Mouse (Mus musculus): ENCODE measurements around the gene Ppara. TPM values are rescaled to one million over a fixed set of nuclear protein-coding genes. Genes with fewer than 3 reads are reported as not detected.

Gene Ppara
- polyA plus RNA-seq, 1 experiment from 2014 or later = 0.92 TPM

GRCm38 (mm10) chr15:85754033-85754650 lies 19.4 kb downstream of the Ppara start:
- DNase-seq (ENCODE audit: low spot score, missing footprints) = peak; percentile 19
- no peak overlapping the region for H3K4me3 ChIP-seq (ENCODE audit: low read depth, low read length)
- peaks cover 8% of the 10 kb centered on the region; the same call in 1 of the 2 replicates for H3K9me3 ChIP-seq (ENCODE audit: control insufficient read depth, low read length)
- WGBS = 85% methylated on average over 1 of the region's 1 CpGs
- no peaks in the 10 kb centered on the region for H3K4me1 ChIP-seq (ENCODE audit: control insufficient read depth, insufficient read depth, low read length)
- no peak overlapping the region for H3K9ac ChIP-seq (ENCODE audit: low read length)
- no peak overlapping the region for H3K4me2 ChIP-seq
- no peak for ATAC-seq (ENCODE audit: low FRiP score)
- H3K27ac ChIP-seq (ENCODE audit: low read depth, low read length) = no peak overlapping the region
- no peaks in the 10 kb centered on the region for H3K36me3 ChIP-seq (ENCODE audit: control insufficient read depth, insufficient read depth, low read length)
- H3K27me3 ChIP-seq (ENCODE audit: control insufficient read depth, insufficient read depth, low read length) = no peaks in the 10 kb centered on the region

- WGBS = 81% methylated on average over 6 of the region's 6 CpGs
- ATAC-seq (ENCODE audit: low FRiP score) = no peak
Measured at GRCm38 (mm10) chr15:85755214-85755613, 20.4 kb downstream of the Ppara start.

GRCm38 (mm10) chr15:85756611-85757010 lies 21.8 kb downstream of the Ppara start:
- ATAC-seq (ENCODE audit: low FRiP score) (no peak), DNase-seq (ENCODE audit: low spot score, missing footprints) (no peak)
- no peaks in the 10 kb centered on the region for H3K36me3 ChIP-seq (ENCODE audit: control insufficient read depth, insufficient read depth, low read length)
- no peak overlapping the region for H3K27ac ChIP-seq (ENCODE audit: low read depth, low read length)
- no peak overlapping the region for H3K4me3 ChIP-seq (ENCODE audit: low read depth, low read length)
- no peak overlapping the region for H3K4me2 ChIP-seq
- H3K4me1 ChIP-seq (ENCODE audit: control insufficient read depth, insufficient read depth, low read length) = no peaks in the 10 kb centered on the region
- WGBS = 91% methylated on average over 7 of the region's 7 CpGs
- peaks cover 9% of the 10 kb centered on the region; the same call in 1 of the 2 replicates for H3K9me3 ChIP-seq (ENCODE audit: control insufficient read depth, low read length)
- H3K27me3 ChIP-seq (ENCODE audit: control insufficient read depth, insufficient read depth, low read length) = no peaks in the 10 kb centered on the region
- no peak overlapping the region for H3K9ac ChIP-seq (ENCODE audit: low read length)

More at GRCm38 (mm10) chr15:85755214-85755613, 20.4 kb downstream of the Ppara start:
- no peak overlapping the region for H3K4me3 ChIP-seq (ENCODE audit: low read depth, low read length)
- peaks cover 9% of the 10 kb centered on the region; the same call in 1 of the 2 replicates for H3K9me3 ChIP-seq (ENCODE audit: control insufficient read depth, low read length)
- H3K4me1 ChIP-seq (ENCODE audit: control insufficient read depth, insufficient read depth, low read length) = no peaks in the 10 kb centered on the region
- H3K36me3 ChIP-seq (ENCODE audit: control insufficient read depth, insufficient read depth, low read length) = no peaks in the 10 kb centered on the region
- DNase-seq (ENCODE audit: low spot score, missing footprints) = no peak
- no peak overlapping the region for H3K4me2 ChIP-seq
- H3K27ac ChIP-seq (ENCODE audit: low read depth, low read length) = no peak overlapping the region
- H3K9ac ChIP-seq (ENCODE audit: low read length) = no peak overlapping the region
- H3K27me3 ChIP-seq (ENCODE audit: control insufficient read depth, insufficient read depth, low read length) = no peaks in the 10 kb centered on the region

- no peak overlapping the region for H3K4me3 ChIP-seq (ENCODE audit: low read depth, low read length)
- no peak overlapping the region for H3K9ac ChIP-seq (ENCODE audit: low read length)
- peaks cover 9% of the 10 kb centered on the region; the same call in 1 of the 2 replicates for H3K9me3 ChIP-seq (ENCODE audit: control insufficient read depth, low read length)
- no peak overlapping the region for H3K27ac ChIP-seq (ENCODE audit: low read depth, low read length)
- no peaks in the 10 kb centered on the region for H3K4me1 ChIP-seq (ENCODE audit: control insufficient read depth, insufficient read depth, low read length)
- no peak overlapping the region for H3K4me2 ChIP-seq
- WGBS = 94% methylated on average over 3 of the region's 3 CpGs
- H3K27me3 ChIP-seq (ENCODE audit: control insufficient read depth, insufficient read depth, low read length) = no peaks in the 10 kb centered on the region
- DNase-seq (ENCODE audit: low spot score, missing footprints) (no peak), ATAC-seq (ENCODE audit: low FRiP score) (no peak)
- H3K36me3 ChIP-seq (ENCODE audit: control insufficient read depth, insufficient read depth, low read length) = no peaks in the 10 kb centered on the region
Measured at GRCm38 (mm10) chr15:85757768-85758167, 23.0 kb downstream of the Ppara start.

- H3K4me1 ChIP-seq (ENCODE audit: control insufficient read depth, insufficient read depth, low read length) = no peaks in the 10 kb centered on the region
- no peak overlapping the region for H3K9ac ChIP-seq (ENCODE audit: low read length)
- no peak overlapping the region for H3K4me2 ChIP-seq
- H3K36me3 ChIP-seq (ENCODE audit: control insufficient read depth, insufficient read depth, low read length) = no peaks in the 10 kb centered on the region
- ATAC-seq (ENCODE audit: low FRiP score) = no peak
- WGBS = 76% methylated on average over 4 of the region's 4 CpGs
- no peak overlapping the region for H3K27ac ChIP-seq (ENCODE audit: low read depth, low read length)
- H3K9me3 ChIP-seq (ENCODE audit: control insufficient read depth, low read length) = peaks cover 4% of the 10 kb centered on the region; the same call in 1 of the 2 replicates
- no peaks in the 10 kb centered on the region for H3K27me3 ChIP-seq (ENCODE audit: control insufficient read depth, insufficient read depth, low read length)
- H3K4me3 ChIP-seq (ENCODE audit: low read depth, low read length) = no peak overlapping the region
- DNase-seq (ENCODE audit: low spot score, missing footprints) = no peak
Measured at GRCm38 (mm10) chr15:85762761-85763160, 28.0 kb downstream of the Ppara start.

GRCm38 (mm10) chr15:85765022-85765421 lies 30.2 kb downstream of the Ppara start:
- Histone ChIP-seq H3K9me3 (ENCODE audit: control insufficient read depth, low read length) (no peaks in the 10 kb centered on the region), H3K9ac (ENCODE audit: low read length) (no peak overlapping the region), H3K4me3 (ENCODE audit: low read depth, low read length) (no peak overlapping the region), H3K4me2 (no peak overlapping the region), H3K27me3 (ENCODE audit: control insufficient read depth, insufficient read depth, low read length) (no peaks in the 10 kb centered on the region), H3K36me3 (ENCODE audit: control insufficient read depth, insufficient read depth, low read length) (no peaks in the 10 kb centered on the region), H3K4me1 (ENCODE audit: control insufficient read depth, insufficient read depth, low read length) (no peaks in the 10 kb centered on the region), H3K27ac (ENCODE audit: low read depth, low read length) (no peak overlapping the region)
- ATAC-seq (ENCODE audit: low FRiP score) (no peak), DNase-seq (ENCODE audit: low spot score, missing footprints) (no peak)
- 48% methylated on average over 3 of the region's 3 CpGs for WGBS

- H3K4me2 ChIP-seq = no peak overlapping the region
- no peak overlapping the region for H3K4me3 ChIP-seq (ENCODE audit: low read depth, low read length)
- H3K27me3 ChIP-seq (ENCODE audit: control insufficient read depth, insufficient read depth, low read length) = no peaks in the 10 kb centered on the region
- no peak overlapping the region for H3K9ac ChIP-seq (ENCODE audit: low read length)
- ATAC-seq (ENCODE audit: low FRiP score) = no peak
- no peaks in the 10 kb centered on the region for H3K36me3 ChIP-seq (ENCODE audit: control insufficient read depth, insufficient read depth, low read length)
- H3K4me1 ChIP-seq (ENCODE audit: control insufficient read depth, insufficient read depth, low read length) = no peaks in the 10 kb centered on the region
- WGBS = 89% methylated on average over 5 of the region's 5 CpGs
- H3K27ac ChIP-seq (ENCODE audit: low read depth, low read length) = no peak overlapping the region
- DNase-seq (ENCODE audit: low spot score, missing footprints) = no peak
- H3K9me3 ChIP-seq (ENCODE audit: control insufficient read depth, low read length) = no peaks in the 10 kb centered on the region
Measured at GRCm38 (mm10) chr15:85766677-85767076, 31.9 kb downstream of the Ppara start.

GRCm38 (mm10) chr15:85768991-85769390 lies 34.2 kb downstream of the Ppara start:
- no peak overlapping the region for H3K4me3 ChIP-seq (ENCODE audit: low read depth, low read length)
- H3K27ac ChIP-seq (ENCODE audit: low read depth, low read length) = no peak overlapping the region
- DNase-seq (ENCODE audit: low spot score, missing footprints) (no peak), ATAC-seq (ENCODE audit: low FRiP score) (no peak)
- WGBS = 92% methylated on average over 8 of the region's 8 CpGs
- no peak overlapping the region for H3K4me2 ChIP-seq
- no peaks in the 10 kb centered on the region for H3K9me3 ChIP-seq (ENCODE audit: control insufficient read depth, low read length)
- no peak overlapping the region for H3K9ac ChIP-seq (ENCODE audit: low read length)
- H3K4me1 ChIP-seq (ENCODE audit: control insufficient read depth, insufficient read depth, low read length) = no peaks in the 10 kb centered on the region
- no peaks in the 10 kb centered on the region for H3K27me3 ChIP-seq (ENCODE audit: control insufficient read depth, insufficient read depth, low read length)
- no peaks in the 10 kb centered on the region for H3K36me3 ChIP-seq (ENCODE audit: control insufficient read depth, insufficient read depth, low read length)

- WGBS = 87% methylated on average over 17 of the region's 17 CpGs
- no peaks in the 10 kb centered on the region for H3K27me3 ChIP-seq (ENCODE audit: control insufficient read depth, insufficient read depth, low read length)
- no peak overlapping the region for H3K4me2 ChIP-seq
- H3K9me3 ChIP-seq (ENCODE audit: control insufficient read depth, low read length) = no peaks in the 10 kb centered on the region
- H3K36me3 ChIP-seq (ENCODE audit: control insufficient read depth, insufficient read depth, low read length) = no peaks in the 10 kb centered on the region
- no peak for DNase-seq (ENCODE audit: low spot score, missing footprints)
- no peak overlapping the region for H3K27ac ChIP-seq (ENCODE audit: low read depth, low read length)
- H3K9ac ChIP-seq (ENCODE audit: low read length) = no peak overlapping the region
- no peaks in the 10 kb centered on the region for H3K4me1 ChIP-seq (ENCODE audit: control insufficient read depth, insufficient read depth, low read length)
- no peak for ATAC-seq (ENCODE audit: low FRiP score)
- H3K4me3 ChIP-seq (ENCODE audit: low read depth, low read length) = no peak overlapping the region
Measured at GRCm38 (mm10) chr15:85771306-85772121, 36.7 kb downstream of the Ppara start.

All from midbrain, embryonic 11.5 days (tissue).